Mouse (Mus musculus) macrophage (primary cell): Measurements from ENCODE around the gene Hoxd11. TPM values are rescaled to one million over a fixed set of nuclear protein-coding genes. Genes with fewer than 3 reads are reported as not detected.

ENCODE experiments used
- H3K27ac ChIP-seq: fragments of 350-480 bp; formaldehyde crosslinking; 2 replicates; pipeline ENCODE4 v1.9.0; 2021
- H3K36me3 ChIP-seq: fragments of 350-480 bp; formaldehyde crosslinking; 2 replicates; pipeline ENCODE4 v1.9.0; 2021; ENCODE audit errors: inconsistent target
- H3K4me3 ChIP-seq: fragments of 350-480 bp; formaldehyde crosslinking; 2 replicates; pipeline ENCODE4 v1.9.0; 2021; ENCODE audit errors: inconsistent target
- H3K79me2 ChIP-seq: fragments of 350-480 bp; formaldehyde crosslinking; 2 replicates; pipeline ENCODE4 v1.9.0; 2021; ENCODE audit errors: inconsistent target
- WGBS: methylation state at CpG from one replicate; pipeline ENCODE4 v1.1.7; 2026; ENCODE audit warnings: inconsistent platforms; ENCODE audit not compliant: missing documents; 5-methylcytosine and 5-hydroxymethylcytosine counted together
- polyA plus RNA-seq: library from polyadenylated mRNA; stranded (reverse); fragments of 250-400 nt; gene quantifications from 3 replicates; pipeline ENCODE4 v1.2.4, GENCODE M21; 2018; ENCODE audit warnings: inconsistent platforms
- total RNA-seq, 78 experiments: library from RNA; depleted of rRNA; stranded (reverse); fragments of 250-400 nt; gene quantifications; 1 replicate in 9 of 78; 2 replicates in 24 of 78; 3 replicates in 43 of 78; 4 replicates in 2 of 78; pipeline ENCODE4 v1.2.4; 2018; ENCODE audit warnings: inconsistent platforms in 56 of 78

The Hoxd11 gene
- under 1 TPM in 1 of 26 experiments, not detected in 25; 0.63 TPM for total RNA-seq (2018; cell fraction: chromatin; rRNA removed)
- total RNA-seq (2018; cell fraction: cytosol; rRNA removed): not detected
- not detected for total RNA-seq (2018; cell fraction: nucleus; rRNA removed)
- polyA plus RNA-seq: not detected in 3 replicates

- Histone ChIP-seq H3K79me2 (no peaks in the 10 kb centered on the region), H3K4me3 (no peak within 1 kb of the TSS), H3K27ac (no peak within 1 kb of the TSS), H3K36me3 (no peaks in the 10 kb centered on the region)
- WGBS: 5% methylated on average over 15 of the region's 15 CpGs
Measured at GRCm38 (mm10) chr2:74678891-74679595, at the start of gene Hoxd11. TSS of gene Hoxd11 (plus strand) at chr2:74679557.

DNA sequence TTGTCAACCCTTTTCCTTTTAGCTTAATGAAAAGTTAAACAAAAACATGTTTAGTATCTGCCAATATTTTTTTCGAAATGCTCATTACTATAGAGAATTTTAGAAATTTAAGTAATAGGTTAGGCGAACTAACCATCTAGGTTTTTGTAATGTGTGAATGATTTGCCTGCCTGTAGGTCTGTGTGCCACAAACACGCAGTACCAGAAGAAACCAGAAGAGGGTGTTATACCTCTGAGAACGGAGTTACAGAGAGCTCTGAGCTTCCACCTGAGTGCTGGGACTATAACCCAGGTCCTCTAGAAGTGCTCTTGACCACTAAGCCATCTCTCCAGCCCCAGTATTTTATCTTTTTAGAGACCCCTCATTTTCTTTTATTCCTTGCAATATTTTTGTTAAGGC, 43.9 kb upstream of the Hoxd11 start:
- no peaks in the 10 kb centered on the region for H3K79me2 ChIP-seq
- 79% methylated on average over 4 of the region's 4 CpGs for WGBS
- no peak overlapping the region for H3K4me3 ChIP-seq
- no peak overlapping the region for H3K27ac ChIP-seq
- H3K36me3 ChIP-seq: no peaks in the 10 kb centered on the region

DNA sequence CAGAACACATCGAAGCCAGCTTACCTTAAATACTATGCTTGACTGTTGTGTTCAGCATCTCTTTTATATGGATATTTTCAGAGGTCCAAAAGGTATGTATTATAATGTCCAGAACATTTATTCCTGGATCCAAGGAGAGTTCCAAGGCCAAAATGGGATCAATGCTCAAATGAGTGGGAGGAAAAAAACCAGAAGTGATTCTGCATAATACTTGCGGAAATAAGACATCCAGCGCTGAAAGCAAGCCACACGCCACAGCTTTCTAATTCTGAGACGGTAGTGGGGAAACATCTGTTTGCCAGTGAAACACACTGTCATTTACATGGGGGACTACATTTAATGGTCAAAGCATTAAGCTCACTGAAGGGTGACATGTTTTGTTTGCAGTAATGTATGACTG, 36.9 kb upstream of the Hoxd11 start:
- 11% methylated on average over 5 of the region's 5 CpGs for WGBS
- H3K36me3 ChIP-seq: no peaks in the 10 kb centered on the region
- no peaks in the 10 kb centered on the region for H3K79me2 ChIP-seq
- no peak overlapping the region for H3K27ac ChIP-seq
- no peak overlapping the region for H3K4me3 ChIP-seq

DNA sequence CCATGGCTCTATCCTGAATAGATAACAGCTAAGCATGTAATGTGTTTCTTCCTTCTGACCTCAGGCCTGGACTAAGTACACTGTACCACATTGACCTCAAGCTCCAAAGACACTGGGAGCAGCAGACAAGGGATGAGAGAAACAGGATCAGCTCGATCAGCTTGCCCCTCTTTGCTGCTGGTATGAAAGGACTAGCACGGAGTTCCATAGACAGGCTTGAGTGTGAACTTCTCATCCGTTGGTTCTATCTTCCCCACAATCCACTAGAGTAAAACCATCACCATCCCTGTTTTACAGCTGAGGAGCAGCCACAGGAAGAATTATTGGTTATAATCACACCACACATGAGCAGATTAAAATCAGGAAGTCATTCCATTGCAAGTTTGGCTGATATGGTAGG, 33.7 kb upstream of the Hoxd11 start:
- 87% methylated on average over 3 of the region's 3 CpGs for WGBS
- Histone ChIP-seq H3K79me2 (no peaks in the 10 kb centered on the region), H3K4me3 (no peak overlapping the region), H3K36me3 (no peaks in the 10 kb centered on the region), H3K27ac (no peak overlapping the region)

DNA sequence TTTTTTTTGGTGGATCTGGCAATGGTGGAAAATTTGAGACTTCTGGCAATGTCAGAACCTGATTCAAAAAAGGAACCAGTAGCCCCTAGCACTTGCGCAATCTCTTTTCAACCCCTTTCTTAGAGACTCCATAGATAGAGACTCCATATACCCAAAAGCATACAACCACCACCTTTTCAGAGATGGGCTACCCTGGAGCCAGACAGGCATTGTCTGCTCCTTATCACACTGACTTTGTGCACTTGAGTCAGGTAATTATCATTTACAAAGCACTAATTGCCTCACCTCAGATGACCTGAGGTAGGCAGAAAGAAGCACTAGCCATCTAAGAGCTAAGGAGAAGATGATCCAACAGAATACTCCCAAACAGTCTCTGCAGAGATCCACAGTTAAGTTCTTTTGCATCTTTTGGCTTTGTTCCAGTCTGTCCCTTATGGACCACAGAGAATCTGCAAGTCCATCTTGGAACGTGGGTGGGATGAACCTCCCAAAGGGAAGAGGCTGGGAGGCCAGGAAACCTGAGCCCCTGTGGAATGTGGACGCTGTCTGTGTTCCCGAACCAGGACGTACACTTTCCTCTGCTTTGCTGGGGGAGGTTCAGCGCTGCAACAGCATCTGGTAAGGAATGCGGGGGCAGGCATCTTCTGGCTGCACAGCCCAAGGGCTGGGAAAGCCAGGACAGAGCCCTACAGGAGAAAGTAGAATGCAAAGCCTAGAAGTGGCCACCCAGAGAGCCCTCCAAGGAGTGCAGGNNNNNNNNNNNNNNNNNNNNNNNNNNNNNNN, 32.1 kb upstream of the Hoxd11 start:
- no peaks in the 10 kb centered on the region for H3K36me3 ChIP-seq
- no peak overlapping the region for H3K4me3 ChIP-seq
- no peaks in the 10 kb centered on the region for H3K79me2 ChIP-seq
- 34% methylated on average over 7 of the region's 7 CpGs for WGBS
- H3K27ac ChIP-seq: no peak overlapping the region

GRCm38 (mm10) chr2:74652996-74653340, 26.4 kb upstream of the Hoxd11 start:
- 48% methylated on average over 2 of the region's 2 CpGs for WGBS
- no peak overlapping the region for H3K4me3 ChIP-seq
- no peaks in the 10 kb centered on the region for H3K79me2 ChIP-seq
- no peak overlapping the region for H3K27ac ChIP-seq
- H3K36me3 ChIP-seq: no peaks in the 10 kb centered on the region

GRCm38 (mm10) chr2:74653781-74654535, 25.4 kb upstream of the Hoxd11 start:
- H3K27ac ChIP-seq: no peak overlapping the region
- H3K79me2 ChIP-seq: no peaks in the 10 kb centered on the region

GRCm38 (mm10) chr2:74654743-74655419, 24.5 kb upstream of the Hoxd11 start:
- Histone ChIP-seq H3K79me2 (no peaks in the 10 kb centered on the region), H3K36me3 (no peaks in the 10 kb centered on the region), H3K27ac (no peak overlapping the region), H3K4me3 (no peak overlapping the region)
- whole genome bisulfite sequencing: 18% methylated on average over 16 of the region's 20 CpGs

More at GRCm38 (mm10) chr2:74653781-74654535, 25.4 kb upstream of the Hoxd11 start:
- 22% methylated on average over 17 of the region's 17 CpGs for WGBS
- no peak overlapping the region for H3K4me3 ChIP-seq
- H3K36me3 ChIP-seq: no peaks in the 10 kb centered on the region

GRCm38 (mm10) chr2:74655420-74655781, 24.0 kb upstream of the Hoxd11 start:
- Histone ChIP-seq H3K79me2 (no peaks in the 10 kb centered on the region), H3K36me3 (no peaks in the 10 kb centered on the region), H3K27ac (no peak overlapping the region), H3K4me3 (no peak overlapping the region)
- 4% methylated on average over 26 of the region's 47 CpGs for WGBS

GRCm38 (mm10) chr2:74655821-74656631, 23.3 kb upstream of the Hoxd11 start:
- H3K79me2 ChIP-seq: no peaks in the 10 kb centered on the region
- H3K27ac ChIP-seq: no peak overlapping the region
- 2% methylated on average over 64 of the region's 69 CpGs for WGBS
- H3K36me3 ChIP-seq: no peaks in the 10 kb centered on the region
- no peak overlapping the region for H3K4me3 ChIP-seq

- Histone ChIP-seq H3K27ac (no peak overlapping the region), H3K4me3 (no peak overlapping the region), H3K79me2 (no peaks in the 10 kb centered on the region), H3K36me3 (no peaks in the 10 kb centered on the region)
- 17% methylated on average over 4 of the region's 4 CpGs for WGBS
Measured at GRCm38 (mm10) chr2:74656632-74657021, 22.7 kb upstream of the Hoxd11 start.

DNA sequence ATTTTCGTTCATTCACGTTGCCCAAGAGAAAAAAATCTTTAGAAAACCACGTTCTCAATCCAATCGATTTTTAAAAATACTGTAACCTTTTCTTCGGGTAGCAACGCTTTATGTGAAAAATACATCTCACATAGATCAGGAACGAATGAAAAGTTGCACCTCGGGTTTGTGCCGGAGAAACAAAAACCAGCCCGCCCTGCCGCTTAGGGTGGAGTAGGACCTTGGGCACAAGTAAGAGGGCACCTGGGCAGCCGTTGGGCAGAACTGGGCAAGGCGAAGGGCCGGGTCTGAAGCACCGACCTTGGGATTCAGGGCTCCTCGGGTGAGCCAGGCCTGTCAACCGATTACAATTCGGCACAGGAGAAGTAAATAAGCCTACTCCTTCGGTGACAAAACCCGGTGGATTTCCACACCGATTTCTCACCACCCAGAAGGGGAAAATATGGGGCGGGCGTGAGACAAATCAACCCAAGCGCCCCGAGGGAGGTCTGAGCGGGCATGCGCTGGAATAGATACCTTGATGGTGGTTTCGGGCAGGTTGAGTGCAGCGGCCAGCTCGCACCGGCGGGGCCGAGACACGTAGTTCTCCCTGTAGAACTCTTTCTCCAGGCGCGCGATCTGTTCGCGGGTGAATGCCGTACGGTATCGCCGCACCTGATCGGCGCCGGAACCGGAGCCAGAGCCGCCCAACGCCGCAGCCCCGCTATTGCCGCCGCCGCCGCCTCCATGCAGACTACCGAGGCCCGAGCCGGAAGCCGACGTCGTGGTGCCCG, 21.9 kb upstream of the Hoxd11 start:
- Histone ChIP-seq H3K79me2 (no peaks in the 10 kb centered on the region), H3K27ac (no peak overlapping the region), H3K36me3 (no peaks in the 10 kb centered on the region), H3K4me3 (no peak overlapping the region)
- 6% methylated on average over 62 of the region's 62 CpGs for WGBS

- 9% methylated on average over 15 of the region's 15 CpGs for WGBS
- no peak overlapping the region for H3K27ac ChIP-seq
- H3K79me2 ChIP-seq: no peaks in the 10 kb centered on the region
- H3K36me3 ChIP-seq: no peaks in the 10 kb centered on the region
- H3K4me3 ChIP-seq: no peak overlapping the region
Measured at GRCm38 (mm10) chr2:74658024-74658666, 21.2 kb upstream of the Hoxd11 start.
